Comparison of ENCODE assay signal across 8 mouse cellular contexts in the genomic region with DNA sequence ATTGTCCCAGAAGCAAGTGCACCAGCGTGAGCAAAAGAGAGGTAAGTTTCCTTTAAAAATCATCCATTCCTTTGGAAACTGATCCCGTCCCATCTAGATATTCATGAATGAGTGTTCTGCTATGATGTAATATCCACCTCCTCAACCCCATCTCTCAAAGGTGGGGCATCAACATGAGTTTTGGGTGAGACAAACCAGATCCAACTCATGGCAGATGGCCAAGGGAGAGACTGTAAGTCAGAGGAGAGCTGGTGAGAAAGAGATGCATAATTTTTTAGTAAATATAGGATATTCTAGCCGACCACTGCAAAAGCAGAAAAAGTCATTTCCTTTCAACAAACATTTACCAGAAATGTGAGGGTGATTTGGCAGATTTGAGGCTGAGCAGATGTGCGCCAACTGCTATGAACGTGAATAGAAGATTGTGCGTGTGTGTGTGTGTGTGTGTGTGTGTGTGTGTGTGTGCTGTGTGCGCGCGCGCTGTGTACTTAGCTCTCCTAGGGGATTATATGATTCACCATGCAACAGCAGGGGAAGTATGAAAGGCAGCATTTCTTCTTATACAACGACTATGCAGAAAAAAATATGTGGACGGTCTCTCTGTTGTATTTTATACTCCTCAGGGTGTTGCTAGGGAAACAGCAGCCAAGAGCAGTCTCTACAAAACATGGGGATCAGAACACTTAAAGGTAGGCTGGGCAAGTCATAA. TPM values are rescaled to one million over a fixed set of nuclear protein-coding genes. Genes with fewer than 3 reads are reported as not detected.
DNase-seq lines count a peak whose midpoint lies in the region; ATAC-seq lines count a peak whose summit lies in the region.

No protein-coding gene starts in this region.

- H3K4me1 ChIP-seq in hindbrain, embryonic 10.5 days (replicated peaks) = no peaks in the 10 kb centered on the region

- H3K9me3 ChIP-seq in hindbrain, embryonic 10.5 days = no peaks in the 10 kb centered on the region

- no peaks in the 10 kb centered on the region for H3K27me3 ChIP-seq in hindbrain, embryonic 10.5 days (ENCODE audit: insufficient read depth, poor library complexity, severe bottlenecking)

- H3K27ac ChIP-seq in hindbrain, embryonic 10.5 days = no peak overlapping the region

- intact Hi-C loops in heart, postnatal 10 days (cut with DNase I) = no loop called here

- H3K4me3 ChIP-seq in hindbrain, embryonic 10.5 days = no peak overlapping the region

- peak; percentile 1 to 6 for DNase-seq in cerebellum, postnatal 14 days
- DNase-seq in cerebellum, postnatal 36 days = no peak
- peak; percentile 12 for DNase-seq in brain, embryonic 18.5 days (ENCODE audit: low read depth, low spot score)
- DNase-seq in heart, postnatal 10 days = peak; percentile 30 to 34
- DNase-seq in c-Kit-positive CD71-positive TER-119-positive erythroid progenitor cells, embryonic 14.5 days (ENCODE audit: low spot score) = no peak
- no peak for DNase-seq in urinary bladder, adult 2 months (ENCODE audit: low spot score)
- DNase-seq in hindbrain, embryonic 10.5 days (ENCODE audit: low spot score) = no peak

- no peaks in the 10 kb centered on the region for H3K36me3 ChIP-seq in hindbrain, embryonic 10.5 days

- ATAC-seq in megakaryocyte progenitor cell, adult 5-6 weeks (replicated peaks; ENCODE audit: poor library complexity) = peak; percentile 57

- 89% methylated on average over 12 of the region's 12 CpGs for WGBS in hindbrain, embryonic 10.5 days

RNA-seq across cellular contexts. Expression of a gene that starts 42.9 kb away (rescaled TPM):
- total RNA-seq in heart, postnatal 10 days (2021) = 10 to 100 TPM; 25.9 to 27.9 TPM
- total RNA-seq in megakaryocyte progenitor cell, adult 5-6 weeks (2015) = 100 and 107 TPM in 2 replicates
- total RNA-seq in megakaryocyte progenitor cell, adult 5-6 weeks (2017) = 81.5 and 87.4 TPM in 2 replicates
- 34.9 and 42.8 TPM in 2 replicates for polyA plus RNA-seq in urinary bladder, adult 2 months (2012; rRNA removed)
- 22.1 and 22.2 TPM in 2 replicates for polyA plus RNA-seq in hindbrain, embryonic 10.5 days (2016; fragmentation: Nextera tagmentation; extraction: Ambion mirVana)

Comparison
In these comparisons a context has a peak if more than half of its experiments do, and no peak if none do; other contexts are left out.
1. DNase-seq: peak in cerebellum, postnatal 14 days (2 of 2), brain, embryonic 18.5 days (single experiment) and heart, postnatal 10 days (2 of 2); none in cerebellum, postnatal 36 days (0 of 2), c-Kit-positive CD71-positive TER-119-positive erythroid progenitor cells, embryonic 14.5 days (single experiment), urinary bladder, adult 2 months (single experiment) and hindbrain, embryonic 10.5 days (single experiment).